12 mouse cellular contexts compared by ENCODE assay signal in the genomic region with DNA sequence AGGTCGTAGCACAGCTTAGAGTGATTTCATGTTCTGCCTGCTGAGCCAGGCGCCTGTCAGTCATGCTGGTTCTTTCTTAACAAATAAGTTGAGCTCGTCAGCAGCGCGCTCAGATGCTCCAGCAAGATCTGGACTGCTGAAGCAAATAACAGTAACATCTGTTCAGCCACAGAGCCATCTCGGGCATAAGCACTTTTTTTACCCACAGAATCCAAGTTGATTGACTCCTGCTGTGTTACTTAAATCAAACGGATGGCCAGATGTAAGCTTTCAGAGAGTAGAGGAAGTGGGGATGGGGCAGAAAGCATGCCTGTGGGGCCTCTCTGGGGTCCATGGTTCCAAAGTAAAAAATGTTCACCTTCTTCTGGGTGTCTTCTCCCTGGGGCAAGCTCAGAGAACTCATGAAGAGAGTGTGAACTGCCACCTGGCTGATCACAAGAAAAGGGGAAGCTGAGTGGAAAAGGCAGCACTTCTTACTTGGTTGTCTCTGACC. TPM values are rescaled to one million over a fixed set of nuclear protein-coding genes. Genes with fewer than 3 reads are reported as not detected.
DNase-seq lines count a peak whose midpoint lies in the region; ATAC-seq and TF ChIP-seq lines count a peak whose summit lies in the region.
"Had no signal": no experiment of that assay in that cellular context is flagged by ENCODE, and none has a peak within 500 bp of the region (broad histone marks: within the 10 kb centered on the region; RNA-seq: fewer than 3 reads in every experiment).

No protein-coding gene starts in this region.

- 0 out of 2 replicates have a peak, but pooled peaks cover 3% of the 10 kb centered on the region for H3K4me1 ChIP-seq in heart, embryonic 12.5 days (replicated peaks)
- H3K4me1 ChIP-seq in heart, adult 2 months (ENCODE audit: control insufficient read depth, insufficient read depth, low read length) = peaks cover 2% of the 10 kb centered on the region
- H3K4me1 ChIP-seq in limb, embryonic 15.5 days = peaks cover 10% of the 10 kb centered on the region
- peaks cover 13% of the 10 kb centered on the region for H3K4me1 ChIP-seq in forebrain, embryonic 10.5 days
- H3K4me1 ChIP-seq: intestine, embryonic 15.5 days; liver, embryonic 13.5 days; neural tube, embryonic 13.5 days had no signal

- DNase-seq in heart, adult 2 months = no peak
- peak; percentile 52 to 61 for DNase-seq in spleen, postnatal 36 days (ENCODE audit: low spot score in 2 of 2)
- no peak for DNase-seq in spleen, adult 12 weeks (ENCODE audit: low spot score)
- no peak for DNase-seq in left cerebral cortex, postnatal 14 days (ENCODE audit: low spot score in 2 of 2)
- DNase-seq in gastrocnemius, postnatal 10 days = no peak
- DNase-seq in forebrain, embryonic 10.5 days (ENCODE audit: extremely low spot score, low spot score) = no peak
- DNase-seq: adrenal gland, postnatal 36 days; liver, embryonic 13.5 days had no signal

- no peak for ATAC-seq in heart, embryonic 12.5 days (ENCODE audit: insufficient number of reproducible peaks, low FRiP score)
- no peak for ATAC-seq in limb, embryonic 15.5 days (ENCODE audit: insufficient number of reproducible peaks, low FRiP score, low TSS enrichment, low read depth)
- ATAC-seq: intestine, embryonic 15.5 days had no signal

- H3K9ac ChIP-seq in heart, embryonic 12.5 days = no peak overlapping the region
- no peak overlapping the region for H3K9ac ChIP-seq in heart, adult 2 months (ENCODE audit: low read depth, low read length)
- no peak overlapping the region for H3K9ac ChIP-seq in limb, embryonic 15.5 days
- H3K9ac ChIP-seq: intestine, embryonic 15.5 days; liver, embryonic 13.5 days; neural tube, embryonic 13.5 days had no signal

- no peak overlapping the region for H3K4me3 ChIP-seq in heart, embryonic 12.5 days
- no peak overlapping the region for H3K4me3 ChIP-seq in heart, adult 2 months
- H3K4me3 ChIP-seq in limb, embryonic 15.5 days = no peak overlapping the region
- no peak overlapping the region for H3K4me3 ChIP-seq in forebrain, embryonic 10.5 days
- H3K4me3 ChIP-seq: intestine, embryonic 15.5 days; liver, embryonic 13.5 days; neural tube, embryonic 13.5 days had no signal

- TF ChIP-seq POLR2A in heart, adult 2 months (IDR thresholded peaks at IDR 0.05; ENCODE audit: insufficient read depth, low read depth, low read length) = no peak

- no peak for TF ChIP-seq EP300 in heart, adult 2 months (IDR thresholded peaks at IDR 0.05; ENCODE audit: insufficient read depth, low read depth, low read length)

- H3K36me3 ChIP-seq in heart, embryonic 12.5 days = peaks cover 13% of the 10 kb centered on the region
- no peaks in the 10 kb centered on the region for H3K36me3 ChIP-seq in heart, adult 2 months (ENCODE audit: control insufficient read depth, insufficient read depth, low read length)
- H3K36me3 ChIP-seq in limb, embryonic 15.5 days = no peaks in the 10 kb centered on the region
- no peaks in the 10 kb centered on the region for H3K36me3 ChIP-seq in forebrain, embryonic 10.5 days (replicated peaks)
- H3K36me3 ChIP-seq: intestine, embryonic 15.5 days; liver, embryonic 13.5 days; neural tube, embryonic 13.5 days had no signal

- H3K9me3 ChIP-seq in heart, embryonic 12.5 days (replicated peaks) = no peaks in the 10 kb centered on the region
- no peaks in the 10 kb centered on the region for H3K9me3 ChIP-seq in limb, embryonic 15.5 days
- no peaks in the 10 kb centered on the region for H3K9me3 ChIP-seq in forebrain, embryonic 10.5 days
- H3K9me3 ChIP-seq: intestine, embryonic 15.5 days; liver, embryonic 13.5 days; neural tube, embryonic 13.5 days had no signal

- no peak overlapping the region for H3K4me2 ChIP-seq in heart, embryonic 12.5 days
- H3K4me2 ChIP-seq in limb, embryonic 15.5 days = no peak overlapping the region
- H3K4me2 ChIP-seq: intestine, embryonic 15.5 days; liver, embryonic 13.5 days; neural tube, embryonic 13.5 days had no signal

- TF ChIP-seq CTCF in heart, adult 2 months (IDR thresholded peaks at IDR 0.05) = no peak

- intact Hi-C loops in heart, adult 2 months (cut with DNase I) = loop anchor here (5.0 kb wide), 1 partner anchor 49 kb away; no protein-coding TSS in a partner anchor
- intact Hi-C loops in left cerebral cortex, postnatal 14 days (cut with DNase I) = no loop called here

- H3K27me3 ChIP-seq in heart, embryonic 12.5 days (replicated peaks) = no peaks in the 10 kb centered on the region
- no peaks in the 10 kb centered on the region for H3K27me3 ChIP-seq in heart, adult 2 months (ENCODE audit: control insufficient read depth, insufficient read depth, low read length)
- H3K27me3 ChIP-seq in limb, embryonic 15.5 days = no peaks in the 10 kb centered on the region
- no peaks in the 10 kb centered on the region for H3K27me3 ChIP-seq in forebrain, embryonic 10.5 days (ENCODE audit: poor library complexity, severe bottlenecking)
- H3K27me3 ChIP-seq: intestine, embryonic 15.5 days; liver, embryonic 13.5 days; neural tube, embryonic 13.5 days had no signal

- 43% methylated on average over 7 of the region's 7 CpGs for WGBS in heart, embryonic 12.5 days
- WGBS in heart, adult 2 months = 71% methylated on average over 7 of the region's 7 CpGs
- 18% methylated on average over 7 of the region's 7 CpGs for WGBS in limb, embryonic 15.5 days
- WGBS in forebrain, embryonic 10.5 days = 30% methylated on average over 7 of the region's 7 CpGs

- 0 out of 2 replicates have a peak, but pooled peaks cover 2% of the 10 kb centered on the region for H3K79me2 ChIP-seq in heart, adult 2 months (replicated peaks; ENCODE audit: control insufficient read depth, insufficient read depth, low read length)

- peak overlapping the region; percentile 56; the same call in 1 of the 2 replicates for H3K27ac ChIP-seq in heart, embryonic 12.5 days (ENCODE audit: poor library complexity, severe bottlenecking)
- no peak overlapping the region for H3K27ac ChIP-seq in heart, adult 2 months
- 0 out of 2 replicates have a peak overlapping the region, but pooled peaks have one; percentile 43 for H3K27ac ChIP-seq in limb, embryonic 15.5 days
- no peak overlapping the region for H3K27ac ChIP-seq in forebrain, embryonic 10.5 days
- H3K27ac ChIP-seq: intestine, embryonic 15.5 days; liver, embryonic 13.5 days; neural tube, embryonic 13.5 days had no signal

RNA-seq across cellular contexts. Expression of gene Akap2, which starts 3.5 kb away (rescaled TPM):
- polyA plus RNA-seq in heart, embryonic 12.5 days (2016; fragmentation: Nextera tagmentation; extraction: Ambion mirVana) = 50.1 and 50.3 TPM in 2 replicates
- 100 to 1,000 TPM in 1 of 2 experiments, 10 to 100 TPM in 1; 86.4 to 106 TPM for total RNA-seq in heart, adult 2 months (2021)
- 72.4 and 95.9 TPM in 2 replicates for polyA plus RNA-seq in heart, adult 2 months (2012; rRNA removed)
- polyA plus RNA-seq in limb, embryonic 15.5 days (2015; fragmentation: Nextera tagmentation; extraction: Ambion mirVana) = 21.7 and 25.2 TPM in 2 replicates
- total RNA-seq in left cerebral cortex, postnatal 14 days (2021) = 10 to 100 TPM; 34.4 to 39.5 TPM
- 10 to 100 TPM; 35.9 to 43.1 TPM for total RNA-seq in gastrocnemius, postnatal 10 days (2021)
- polyA plus RNA-seq in forebrain, embryonic 10.5 days (2016; fragmentation: Nextera tagmentation; extraction: Ambion mirVana) = 15.4 and 18.3 TPM in 2 replicates

Comparison
In these comparisons a context has a peak if more than half of its experiments do, and no peak if none do; other contexts are left out.
1. H3K27ac ChIP-seq: peak in heart, embryonic 12.5 days (single experiment) and limb, embryonic 15.5 days (single experiment); none in heart, adult 2 months (single experiment) and forebrain, embryonic 10.5 days (single experiment).
2. DNase-seq: peak in spleen, postnatal 36 days (2 of 2); none in heart, adult 2 months (0 of 2), spleen, adult 12 weeks (single experiment), left cerebral cortex, postnatal 14 days (0 of 2), gastrocnemius, postnatal 10 days (single experiment) and forebrain, embryonic 10.5 days (single experiment).